Mouse (Mus musculus) adrenal gland, adult 2 months (tissue): Measurements from ENCODE around the gene Hspa5. TPM values are rescaled to one million over a fixed set of nuclear protein-coding genes. Genes with fewer than 3 reads are reported as not detected.
"Not testable (repeated sequence)": the region's sequence is repeated elsewhere in the genome, so short reads cannot be mapped to it uniquely, and the experiment has no call there.

Experiments
- DNase-seq: peaks from one replicate; pipeline ENCODE4 v3.0.0; 2021
- polyA plus RNA-seq: library from polyadenylated mRNA; depleted of rRNA; stranded (reverse); fragments of >200 nt; gene quantifications from 2 replicates; pipeline ENCODE4 v1.2.3, GENCODE M21; 2012
- total RNA-seq, 2 experiments: library from RNA; stranded (reverse); gene quantifications; 2 replicates each; pipeline ENCODE4 v1.2.3; 2021

The Hspa5 gene
- total and polyA plus RNA-seq, 3 experiments, result 501 to 995 (median 605) TPM

- no peak for DNase-seq
Measured at GRCm38 (mm10) chr2:34770951-34771350, 819 bp upstream of the Hspa5 start.

- DNase-seq, result no peak
Measured at GRCm38 (mm10) chr2:34772252-34773235, 774 bp downstream of the Hspa5 start.

- DNase-seq, result no peak
Measured at GRCm38 (mm10) chr2:34773673-34774072, 1.9 kb downstream of the Hspa5 start.

- DNase-seq, result no peak
Measured at GRCm38 (mm10) chr2:34774493-34774892, 2.7 kb downstream of the Hspa5 start.

- no peak for DNase-seq
Measured at GRCm38 (mm10) chr2:34777237-34777868, 5.6 kb downstream of the Hspa5 start.

- DNase-seq, result no peak
Measured at GRCm38 (mm10) chr2:34783064-34784020, 11.6 kb downstream of the Hspa5 start.

- DNase-seq, result peak; percentile 49
Measured at GRCm38 (mm10) chr2:34784085-34784484, 12.3 kb downstream of the Hspa5 start.

GRCm38 (mm10) chr2:34790282-34790681 is 18.5 kb downstream of the Hspa5 start:
- DNase-seq, result no peak

- not testable (repeated sequence) for DNase-seq
Measured at GRCm38 (mm10) chr2:34792543-34792942, 20.8 kb downstream of the Hspa5 start.

GRCm38 (mm10) chr2:34794511-34794910 is 22.7 kb downstream of the Hspa5 start:
- no peak for DNase-seq

- no peak for DNase-seq
Measured at GRCm38 (mm10) chr2:34795426-34795825, 23.7 kb downstream of the Hspa5 start.

GRCm38 (mm10) chr2:34799357-34800256 is 27.8 kb downstream of the Hspa5 start, which contains the start of gene Rabepk:
TSS of gene Rabepk (minus strand) at chr2:34799912.
- DNase-seq, result peak; percentile 92

- DNase-seq, result no peak
Measured at GRCm38 (mm10) chr2:34800371-34800770, 28.6 kb downstream of the Hspa5 start.

- DNase-seq, result peak; percentile 97
Measured at GRCm38 (mm10) chr2:34801516-34802482, 30.0 kb downstream of the Hspa5 start.

- peak; percentile 65 for DNase-seq
Measured at GRCm38 (mm10) chr2:34802565-34803245, 30.9 kb downstream of the Hspa5 start.

- DNase-seq, result no peak
Measured at GRCm38 (mm10) chr2:34803746-34804145, 32.0 kb downstream of the Hspa5 start.

GRCm38 (mm10) chr2:34804172-34804571 is 32.4 kb downstream of the Hspa5 start:
- no peak for DNase-seq

GRCm38 (mm10) chr2:34804815-34805214 is 33.0 kb downstream of the Hspa5 start:
- no peak for DNase-seq
